Mouse (Mus musculus) urinary bladder, postnatal 4 days (tissue): Measurements from ENCODE around the gene Il27ra.

Experiments
- DNase-seq, 2 experiments: peaks; one replicate each; pipeline ENCODE4 v3.0.0; 2021 to 2022; ENCODE audit warnings: low spot score in 2 of 2

The Il27ra gene

DNA sequence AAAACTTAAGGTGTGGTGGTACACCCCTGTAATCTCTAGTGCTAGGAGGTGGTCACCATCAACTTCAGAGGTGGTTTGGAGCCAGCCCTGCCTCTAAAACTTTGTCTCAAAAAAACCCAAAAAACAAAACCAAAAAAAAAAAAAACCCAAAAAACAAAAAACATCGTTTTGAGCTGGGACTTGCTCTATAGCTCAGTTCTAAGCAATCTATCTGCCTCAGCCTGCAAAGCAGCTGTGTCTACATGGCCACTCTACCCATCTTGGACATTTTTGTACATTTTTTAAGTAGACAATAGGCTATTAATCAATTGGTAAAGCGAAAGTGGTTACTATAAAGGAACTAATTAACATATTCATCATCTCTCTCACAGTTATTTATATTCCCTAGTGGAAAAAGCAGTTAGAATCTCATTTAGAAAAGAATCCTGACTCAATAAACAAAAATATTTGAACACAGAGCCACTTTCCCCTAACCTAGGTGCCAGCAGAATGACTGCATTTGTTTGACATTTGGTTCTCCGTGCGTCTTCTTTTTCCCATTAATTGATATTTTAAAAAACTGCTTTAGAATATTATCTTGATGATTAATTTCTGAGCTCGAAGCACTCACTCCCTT is 23.2 kb upstream of the Il27ra start:
- DNase-seq: no peak

GRCm38 (mm10) chr8:84065037-84065436 is 22.6 kb upstream of the Il27ra start, which contains the start of gene Gm10643:
Gm10643 (minus strand) TSS chr8:84065137.
- no peak for DNase-seq

DNA sequence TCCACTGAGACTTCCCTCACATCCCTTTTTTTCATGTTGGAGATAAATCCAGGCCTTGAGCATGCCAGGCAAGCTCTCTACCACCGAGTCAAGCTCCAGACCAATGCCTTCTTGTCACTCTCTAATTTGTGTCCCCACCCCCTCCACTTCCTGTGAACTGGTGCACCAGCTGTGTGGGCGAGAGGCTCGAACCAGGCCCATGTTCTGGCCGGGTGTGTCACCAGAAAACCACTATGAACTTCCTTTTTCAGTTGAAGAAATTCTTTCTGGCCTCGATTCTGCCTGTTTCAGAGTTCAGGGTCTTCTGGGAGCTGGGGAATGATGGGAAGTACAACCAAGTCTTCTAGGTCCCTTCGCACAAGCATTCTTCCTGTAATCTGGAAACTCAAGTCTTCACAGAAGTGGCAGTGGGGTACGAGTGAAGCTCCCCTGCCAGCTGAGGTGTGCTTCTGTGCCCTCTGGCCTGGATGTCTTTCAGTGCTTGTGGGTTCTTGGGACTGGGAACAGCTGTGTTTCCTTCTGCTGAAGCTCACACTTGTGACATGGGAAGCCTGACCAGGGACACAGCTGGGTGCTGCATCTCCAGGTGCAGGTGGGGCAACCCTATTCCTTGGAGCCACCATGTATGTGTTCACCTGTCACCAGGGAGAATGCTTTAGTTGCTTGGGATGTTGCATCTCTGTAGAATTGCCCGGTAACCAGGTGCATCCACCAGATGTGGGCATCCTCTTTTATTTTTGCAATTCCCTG is 21.6 kb upstream of the Il27ra start:
- no peak for DNase-seq

DNA sequence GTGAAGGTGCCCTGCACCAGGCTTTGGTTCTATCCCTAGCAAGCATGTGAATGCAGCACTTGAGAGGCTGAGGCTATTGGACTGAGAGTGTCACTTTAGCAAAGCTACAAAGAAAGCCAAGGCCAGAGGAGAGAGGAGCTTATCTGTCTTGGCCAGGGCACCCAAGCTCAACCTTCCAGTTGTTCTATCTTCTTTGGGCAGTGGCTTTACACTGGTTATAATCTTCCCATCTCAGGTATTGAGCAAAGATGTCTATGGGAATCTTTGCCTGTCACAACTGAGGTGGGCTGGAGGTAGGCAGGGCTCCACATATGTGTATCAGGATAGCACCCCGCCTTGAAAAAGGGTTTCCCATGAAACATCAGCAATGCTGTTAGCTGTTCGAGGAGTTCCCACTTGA is 17.9 kb upstream of the Il27ra start:
- no peak for DNase-seq

DNA sequence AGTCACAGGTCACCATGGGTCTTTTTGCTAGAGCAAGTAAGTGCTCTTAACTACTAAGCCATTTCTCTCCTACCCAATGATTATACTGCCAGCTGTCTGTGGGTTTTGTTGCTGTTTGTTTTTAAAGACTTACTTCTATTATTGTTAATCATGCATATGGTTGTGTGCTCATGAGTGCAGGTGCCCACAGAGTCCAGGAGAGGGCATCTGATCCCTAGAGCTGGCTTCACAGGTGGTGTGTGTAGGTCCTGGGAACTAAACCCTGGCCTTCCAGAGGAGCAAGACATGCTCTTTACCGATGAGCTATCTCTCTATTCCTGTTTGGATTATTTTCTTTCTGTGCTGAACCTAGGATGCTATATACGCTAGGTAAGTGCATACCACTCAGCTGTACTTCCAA is 16.8 kb upstream of the Il27ra start:
- DNase-seq: no peak

GRCm38 (mm10) chr8:84057827-84058226 is 15.4 kb upstream of the Il27ra start:
- no peak for DNase-seq

DNA sequence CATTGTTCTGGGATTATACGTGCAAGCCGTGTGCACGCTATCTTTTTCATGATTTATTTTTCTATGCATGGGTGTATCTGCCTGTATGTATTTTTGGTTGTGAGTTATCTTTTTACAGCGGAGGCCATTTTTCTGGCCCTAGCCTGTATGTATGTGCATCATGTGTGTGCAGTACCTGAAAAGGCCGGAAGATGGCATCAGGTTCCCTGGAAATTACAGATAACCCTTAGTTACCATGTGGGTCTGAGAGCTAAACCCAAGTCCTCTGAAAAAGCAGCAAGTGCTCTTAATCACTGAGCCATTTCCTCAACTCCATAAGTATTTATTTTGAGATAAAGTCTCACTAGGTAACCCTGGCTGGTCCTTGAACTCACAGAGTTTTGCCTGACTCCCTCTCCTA is 10.8 kb upstream of the Il27ra start:
- DNase-seq: no peak

DNA sequence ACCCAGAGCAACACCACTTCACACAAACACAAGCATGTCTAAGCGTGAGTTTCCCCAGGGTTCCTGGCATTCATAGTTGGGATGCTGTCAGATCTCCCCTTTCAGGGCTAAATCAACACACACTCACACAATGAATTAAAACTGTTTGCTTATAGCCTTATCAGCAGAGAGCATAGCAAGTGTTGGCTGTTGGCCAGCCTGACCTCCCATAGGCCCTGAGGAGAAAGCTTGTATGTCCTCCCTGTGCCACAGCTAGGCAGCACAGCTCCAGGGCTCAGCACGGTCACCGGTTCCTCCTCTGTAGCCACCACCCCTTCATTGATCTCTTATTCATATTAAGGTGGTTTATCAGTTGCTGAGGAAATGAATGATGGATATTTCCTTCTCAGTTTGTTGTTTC is 10.4 kb upstream of the Il27ra start:
- DNase-seq: no peak

DNA sequence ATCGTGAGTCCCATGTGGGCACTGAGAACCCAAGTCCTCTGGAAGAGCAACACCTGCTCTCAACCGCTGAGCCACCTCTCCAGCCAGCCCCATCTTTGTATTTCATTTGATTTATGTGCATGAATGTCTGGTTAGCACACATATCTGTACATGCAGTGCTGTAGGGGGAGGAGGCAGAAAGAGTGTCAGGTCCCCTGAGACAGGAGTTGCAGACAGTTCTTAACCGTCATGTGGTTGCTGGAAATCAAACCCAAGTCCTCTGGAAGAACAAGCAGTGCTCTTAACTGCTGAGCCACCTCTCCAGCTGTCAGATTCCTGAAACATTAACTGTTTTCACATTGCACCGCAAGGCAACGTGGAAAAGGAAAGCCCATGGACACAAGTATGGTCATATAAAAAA is 5.8 kb upstream of the Il27ra start:
- no peak for DNase-seq

GRCm38 (mm10) chr8:84046505-84046904 is 4.1 kb upstream of the Il27ra start:
- no peak for DNase-seq

DNA sequence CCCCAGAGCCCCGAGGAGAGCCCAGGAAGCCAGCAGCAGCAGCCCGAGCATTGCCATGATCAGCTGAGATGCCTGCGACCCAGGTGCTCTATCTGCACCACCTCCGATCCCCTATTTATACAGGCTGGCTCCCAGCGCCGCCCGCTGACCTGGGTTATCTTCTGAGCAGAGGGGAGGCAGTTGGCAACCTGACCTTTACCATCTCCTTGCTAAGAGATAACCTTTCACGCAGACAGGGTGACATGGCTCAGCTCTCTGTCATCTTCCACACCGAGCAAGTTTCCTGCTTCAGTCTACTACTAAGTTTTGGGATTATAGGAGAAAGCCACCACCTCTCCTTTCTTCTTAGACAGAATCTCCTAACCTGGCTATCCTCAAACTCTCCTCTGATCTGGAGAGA is 2.5 kb upstream of the Il27ra start, which contains the start of gene Rln3:
TSS of gene Rln3 (minus strand) at position 101 of the 400 bp plus-strand sequence.
- no peak for DNase-seq

DNA sequence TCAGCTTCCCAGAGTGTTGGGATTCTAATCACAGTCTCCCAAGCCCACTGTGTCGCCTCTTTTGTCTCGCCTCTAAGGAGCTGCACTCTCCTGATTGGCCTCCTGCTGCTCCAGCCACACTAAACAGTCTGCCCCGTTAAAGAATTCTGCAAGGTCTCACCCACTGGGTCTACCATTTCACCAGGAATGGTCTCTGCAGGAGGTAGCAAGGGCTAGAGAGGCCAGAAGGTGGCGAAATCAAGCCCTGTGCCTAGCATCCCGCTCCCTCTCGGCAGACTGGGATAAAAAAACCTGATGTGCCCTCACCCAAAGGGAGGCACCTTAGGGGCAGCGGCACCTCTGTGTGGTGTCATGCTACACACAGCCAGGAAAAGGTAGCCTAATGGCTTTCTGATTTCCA is 1.7 kb upstream of the Il27ra start:
- DNase-seq: no peak

GRCm38 (mm10) chr8:84042948-84043342 is 556 bp upstream of the Il27ra start:
- DNase-seq: no peak

DNA sequence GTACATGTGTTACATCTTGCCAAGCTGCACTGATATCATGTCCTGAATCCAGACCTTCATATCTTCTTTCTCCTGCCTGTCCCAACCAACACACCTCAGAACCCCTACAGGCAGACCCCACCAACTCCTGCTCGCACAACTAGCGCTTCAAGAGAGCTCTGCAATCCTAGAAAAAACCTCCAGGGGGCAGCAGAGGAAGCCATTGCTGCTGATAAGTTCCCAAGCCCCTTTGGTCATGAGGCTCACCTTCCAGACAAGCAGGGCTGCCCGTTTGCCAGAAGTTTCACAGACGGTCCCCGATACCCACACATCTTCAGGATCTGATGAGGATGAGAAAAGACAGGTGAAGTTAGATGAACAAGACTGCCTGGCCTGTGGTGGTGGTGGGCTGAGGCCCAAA is 3.3 kb downstream of the Il27ra start:
- DNase-seq: peak; percentile 57 to 76

DNA sequence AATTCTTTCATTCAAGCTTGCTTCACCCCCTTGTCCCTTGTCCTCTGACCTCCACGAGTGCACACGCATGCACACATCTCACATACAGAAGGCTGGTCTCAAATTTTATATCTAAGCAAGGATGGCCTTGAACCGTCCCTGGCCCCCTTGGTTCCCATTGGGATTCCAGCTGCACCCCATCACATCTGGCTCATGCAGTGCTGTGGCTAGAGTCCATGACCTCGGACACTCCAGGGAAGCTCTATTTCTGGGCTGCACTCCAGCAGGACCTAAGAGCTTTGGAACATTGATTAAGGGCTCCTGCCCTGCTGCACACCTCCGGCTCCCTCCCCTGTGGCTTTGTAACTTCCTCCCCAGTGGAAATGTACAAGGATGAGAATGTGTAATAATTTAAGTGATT is 4.4 kb downstream of the Il27ra start:
- DNase-seq: peak in 1 of 2 experiments; percentile 60

DNA sequence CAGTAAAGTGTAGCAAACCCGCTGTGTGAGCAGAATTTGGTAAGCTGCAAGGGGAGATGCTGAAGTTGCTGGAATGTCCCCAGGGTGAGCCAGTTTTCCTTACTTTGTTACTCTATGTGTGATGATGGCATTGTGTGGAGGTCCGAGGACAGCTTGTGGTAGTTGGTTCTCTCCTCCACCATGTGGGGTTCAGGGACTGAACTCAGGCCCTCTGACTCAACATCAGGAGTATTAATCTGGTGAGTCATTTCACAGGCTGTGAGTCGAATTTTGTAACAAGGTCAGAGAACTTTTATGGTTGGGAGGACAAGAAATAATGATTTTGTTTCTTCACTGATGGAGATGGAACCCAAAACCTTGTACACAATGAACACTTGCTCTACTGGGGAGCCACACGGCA is 9.6 kb downstream of the Il27ra start:
- DNase-seq: no peak

DNA sequence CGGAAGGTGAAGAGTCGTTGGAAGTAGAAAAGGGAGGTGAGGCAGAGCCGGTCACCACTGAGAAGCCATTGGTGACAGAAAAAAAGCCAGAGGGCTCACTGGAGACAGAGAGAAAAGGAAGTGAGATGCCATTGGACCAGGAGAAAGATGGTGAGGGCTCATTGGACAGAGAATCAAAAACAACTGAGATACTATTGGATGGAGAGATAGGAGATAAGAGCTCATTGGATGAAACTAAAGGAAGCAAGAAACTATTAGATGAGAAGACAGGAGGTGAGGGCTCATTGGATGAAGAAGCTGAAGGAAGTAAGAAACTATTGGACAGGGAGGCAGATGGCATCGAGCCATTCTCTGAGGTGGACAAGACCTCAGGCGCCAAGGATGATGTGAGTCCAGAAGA is 13.1 kb downstream of the Il27ra start:
- DNase-seq: no peak

DNA sequence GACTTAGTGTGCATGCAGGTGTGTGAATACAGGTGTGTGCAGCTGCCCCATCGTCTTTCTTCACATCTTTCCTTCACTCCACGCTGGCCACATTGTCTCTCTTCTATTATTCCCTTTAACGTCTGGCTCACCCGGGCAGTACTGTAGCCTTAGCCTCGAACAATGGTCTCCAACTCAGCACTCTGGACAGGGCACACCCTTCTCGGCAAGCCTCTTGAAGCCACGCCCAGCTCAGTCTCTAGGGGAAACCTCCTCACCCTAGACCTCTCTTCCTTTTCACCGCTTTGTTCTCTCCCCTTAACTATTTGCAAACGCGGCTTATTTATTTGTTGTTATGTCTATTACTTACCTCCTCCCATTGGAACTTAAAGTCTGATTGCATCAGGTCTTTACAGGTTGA is 14.9 kb downstream of the Il27ra start:
- DNase-seq: no peak

DNA sequence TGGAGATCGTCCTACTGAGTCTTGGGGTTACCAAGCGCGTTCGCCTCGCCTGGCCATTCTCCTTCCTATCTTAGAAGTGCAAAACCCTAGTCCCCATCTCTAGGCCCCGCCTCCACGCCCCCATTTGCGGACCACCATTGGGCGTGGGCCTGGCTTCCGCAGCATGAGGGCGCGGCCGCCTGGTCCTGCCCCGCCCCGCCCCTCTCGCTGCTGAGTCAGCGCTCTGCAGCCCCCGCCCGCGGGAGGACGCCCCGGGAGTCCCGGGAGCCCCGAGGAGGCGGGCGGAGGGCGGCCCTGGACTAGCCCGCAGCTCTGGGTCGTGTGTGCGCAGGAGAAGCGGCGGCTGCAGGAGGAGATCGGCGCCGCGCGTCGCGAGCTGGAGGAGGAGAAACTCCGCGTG is 16.5 kb downstream of the Il27ra start:
- peak in 1 of 2 experiments; percentile 63 for DNase-seq

- no peak for DNase-seq
Observed at GRCm38 (mm10) chr8:84024171-84024570, 18.2 kb downstream of the Il27ra start.

DNA sequence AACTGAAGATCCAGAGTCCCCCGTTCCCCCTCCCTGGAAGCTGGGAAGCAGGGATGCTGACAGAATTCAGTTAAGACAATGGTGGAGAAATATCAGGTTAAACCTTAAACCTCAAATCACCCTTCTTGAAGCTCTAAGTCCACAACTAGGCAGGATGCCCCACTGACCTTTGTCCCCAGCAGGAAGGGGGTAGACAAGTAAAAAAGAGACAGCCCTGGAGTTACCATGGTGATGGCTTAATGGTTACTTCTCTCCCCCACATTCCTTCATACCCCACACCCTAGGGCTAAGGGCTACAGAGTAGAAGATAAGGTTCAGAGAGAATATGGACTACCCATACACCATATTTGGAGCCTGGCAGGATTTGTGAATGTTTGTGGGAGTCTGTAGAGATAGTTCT is 18.8 kb downstream of the Il27ra start:
- DNase-seq: no peak

- no peak for DNase-seq
Observed at GRCm38 (mm10) chr8:84023085-84023484, 19.3 kb downstream of the Il27ra start.

DNA sequence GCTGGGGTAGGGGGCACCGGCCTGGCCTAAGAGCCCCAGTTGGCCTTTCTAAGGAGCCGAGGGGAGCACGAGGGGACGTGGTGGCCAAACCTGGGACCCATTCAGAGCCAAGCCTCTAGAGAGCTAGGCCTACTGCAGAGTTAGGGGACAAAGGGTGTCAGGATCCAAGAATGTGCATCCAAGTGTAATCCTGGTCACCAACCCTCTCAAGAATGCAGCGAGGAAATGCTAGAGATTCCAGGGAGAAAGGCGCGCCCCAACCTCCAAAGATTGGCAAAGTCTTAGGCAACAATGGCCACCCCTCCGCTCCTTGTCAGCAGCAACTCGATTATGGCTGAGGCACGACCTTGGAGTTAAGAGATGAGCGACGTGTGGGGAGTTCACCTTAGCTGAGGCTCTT is 20.8 kb downstream of the Il27ra start:
- no peak for DNase-seq

GRCm38 (mm10) chr8:84021096-84021495 is 21.3 kb downstream of the Il27ra start, which contains the start of gene Palm3:
Palm3 (plus strand) TSS chr8:84021471.
- no peak for DNase-seq
